Mouse (Mus musculus) hindbrain, embryonic 11.5 days (tissue): ENCODE data around the gene Gm10100. TPM values are rescaled to one million over a fixed set of nuclear protein-coding genes. Genes with fewer than 3 reads are reported as not detected.
"Not testable (repeated sequence)": the region's sequence is repeated elsewhere in the genome, so short reads cannot be mapped to it uniquely, and the experiment has no call there.

Source experiments
- ATAC-seq: fragments of 200-750 bp; cut with Nextera tagmentation; 2 replicates; pipeline ENCODE4 v1.8.0; 2017; ENCODE audit warnings: mild to moderate bottlenecking, moderate TSS enrichment, moderate library complexity; ENCODE audit not compliant: low FRiP score
- DNase-seq: peaks from one replicate; pipeline ENCODE4 v3.0.0-alpha.2; 2015; ENCODE audit warnings: low spot score
- H3K27ac ChIP-seq: fragments of 300-500 bp; sonication (generic); 2 replicates; pipeline ENCODE4 v1.5.1; 2014; ENCODE audit warnings: mild to moderate bottlenecking, low read depth, low read length
- H3K27me3 ChIP-seq: fragments of 300-500 bp; sonication (generic); 2 replicates; pipeline ENCODE4 v1.6.1; 2014; ENCODE audit warnings: mild to moderate bottlenecking, low read length, moderate library complexity, mixed read lengths; ENCODE audit not compliant: control insufficient read depth, insufficient read depth
- H3K36me3 ChIP-seq: fragments of 300-500 bp; sonication (generic); 2 replicates; pipeline ENCODE4 v1.6.1; 2014; ENCODE audit warnings: mild to moderate bottlenecking, low read length, moderate library complexity, mixed read lengths; ENCODE audit not compliant: control insufficient read depth, insufficient read depth
- H3K4me1 ChIP-seq: fragments of 300-500 bp; sonication (generic); replicated peaks from 2 replicates; pipeline ENCODE4 v1.6.1; 2014; ENCODE audit warnings: low read length, mixed read lengths; ENCODE audit not compliant: control insufficient read depth, insufficient read depth
- H3K4me2 ChIP-seq: fragments of 300-500 bp; sonication (generic); replicated peaks from 2 replicates; pipeline ENCODE4 v1.6.1; 2014; ENCODE audit warnings: mild to moderate bottlenecking, low read depth, low read length
- H3K4me3 ChIP-seq: fragments of 300-500 bp; sonication (generic); 2 replicates; pipeline ENCODE4 v1.5.1; 2014; ENCODE audit warnings: low read depth, low read length
- H3K9ac ChIP-seq: fragments of 300-500 bp; sonication (generic); 2 replicates; pipeline ENCODE4 v1.6.1; 2014; ENCODE audit warnings: low read depth, low read length
- H3K9me3 ChIP-seq: fragments of 300-500 bp; sonication (generic); 2 replicates; pipeline ENCODE4 v1.6.1; 2016; ENCODE audit warnings: low read length; ENCODE audit not compliant: control insufficient read depth
- WGBS: fragments of 180-500 bp; shearing (Covaris S2); extraction: QIAGEN DNeasy Blood & Tissue Kit; methylation state at CpG from one replicate; pipeline ENCODE4 v1.1.7; 2014; 5-methylcytosine and 5-hydroxymethylcytosine counted together
- polyA plus RNA-seq: library from polyadenylated mRNA; unstranded; fragments of >200 nt; fragmentation: Nextera tagmentation; extraction: Ambion mirVana; gene quantifications from 2 replicates; pipeline ENCODE4 v1.2.1, GENCODE M21; 2014

Gene Gm10100
- polyA plus RNA-seq, 1 experiment from 2014 or later: not detected

GRCm38 (mm10) chr10:77738929-77739328 lies 12.6 kb downstream of the Gm10100 start:
- WGBS: 88% methylated on average over 4 of the region's 4 CpGs

GRCm38 (mm10) chr10:77741924-77742688 lies 15.8 kb downstream of the Gm10100 start, which contains the start of gene Gm18596:
TSS of gene Gm18596 (minus strand) at chr10:77742638.
- ATAC-seq, H3K4me1 ChIP-seq: not testable (repeated sequence)
- WGBS: 51% methylated on average over 4 of the region's 5 CpGs

More at GRCm38 (mm10) chr10:77738929-77739328, 12.6 kb downstream of the Gm10100 start:
- no peaks in the 10 kb centered on the region for H3K36me3 ChIP-seq
- no peaks in the 10 kb centered on the region for H3K9me3 ChIP-seq
- H3K4me1 ChIP-seq: no peaks in the 10 kb centered on the region
- DNase-seq (no peak), ATAC-seq (no peak)
- no peak overlapping the region for H3K4me2 ChIP-seq
- H3K9ac ChIP-seq: no peak overlapping the region
- no peak overlapping the region for H3K27ac ChIP-seq
- no peak overlapping the region for H3K4me3 ChIP-seq
- no peaks in the 10 kb centered on the region for H3K27me3 ChIP-seq

GRCm38 (mm10) chr10:77750686-77751085 lies 24.4 kb downstream of the Gm10100 start:
- H3K9ac ChIP-seq, H3K9me3 ChIP-seq, H3K4me2 ChIP-seq, ATAC-seq, H3K36me3 ChIP-seq, H3K4me3 ChIP-seq, H3K27ac ChIP-seq, H3K27me3 ChIP-seq, H3K4me1 ChIP-seq, DNase-seq: not testable (repeated sequence)
- WGBS: 72% methylated on average over 1 of the region's 1 CpGs

More at GRCm38 (mm10) chr10:77741924-77742688, 15.8 kb downstream of the Gm10100 start, which contains the start of gene Gm18596:
- DNase-seq, H3K4me2 ChIP-seq, H3K27me3 ChIP-seq, H3K9me3 ChIP-seq, H3K36me3 ChIP-seq, H3K27ac ChIP-seq, H3K9ac ChIP-seq, H3K4me3 ChIP-seq: not testable (repeated sequence)

GRCm38 (mm10) chr10:77751254-77751653 lies 25.0 kb downstream of the Gm10100 start, which contains the start of gene Gm9736:
TSS of gene Gm9736 (minus strand) at chr10:77751354.
- H3K27ac ChIP-seq, H3K4me2 ChIP-seq, H3K9ac ChIP-seq, ATAC-seq, H3K36me3 ChIP-seq, H3K4me3 ChIP-seq, H3K9me3 ChIP-seq, DNase-seq, H3K4me1 ChIP-seq, H3K27me3 ChIP-seq: not testable (repeated sequence)
- 50% methylated on average over 1 of the region's 1 CpGs for WGBS

GRCm38 (mm10) chr10:77752312-77752711 lies 26.0 kb downstream of the Gm10100 start:
- ATAC-seq, H3K4me3 ChIP-seq, H3K27ac ChIP-seq, H3K9ac ChIP-seq, H3K4me2 ChIP-seq, H3K9me3 ChIP-seq, H3K36me3 ChIP-seq, H3K4me1 ChIP-seq, DNase-seq, H3K27me3 ChIP-seq: not testable (repeated sequence)
- 66% methylated on average over 3 of the region's 3 CpGs for WGBS

GRCm38 (mm10) chr10:77753448-77753847 lies 27.2 kb downstream of the Gm10100 start:
- H3K9ac ChIP-seq: no peak overlapping the region
- H3K27ac ChIP-seq: no peak overlapping the region
- H3K4me2 ChIP-seq: no peak overlapping the region
- no peak for DNase-seq
- no peaks in the 10 kb centered on the region for H3K27me3 ChIP-seq
- H3K4me1 ChIP-seq: no peaks in the 10 kb centered on the region
- no peak for ATAC-seq
- no peak overlapping the region for H3K4me3 ChIP-seq
- H3K36me3 ChIP-seq: no peaks in the 10 kb centered on the region
- H3K9me3 ChIP-seq: no peaks in the 10 kb centered on the region

- not testable (repeated sequence) for DNase-seq, H3K27ac ChIP-seq, H3K4me1 ChIP-seq, H3K4me2 ChIP-seq, H3K9me3 ChIP-seq, H3K36me3 ChIP-seq, ATAC-seq, H3K27me3 ChIP-seq, H3K9ac ChIP-seq, H3K4me3 ChIP-seq
- no CpG with 5 or more reads among the region's 1 CpGs for WGBS
These were observed 33.3 kb downstream of the Gm10100 start, which contains the start of gene Gm3233 for GRCm38 (mm10) chr10:77759582-77759981. TSS of gene Gm3233 (minus strand) at chr10:77759682.

- ATAC-seq: no peak
- no peaks in the 10 kb centered on the region for H3K9me3 ChIP-seq
- H3K4me1 ChIP-seq: no peaks in the 10 kb centered on the region
- H3K36me3 ChIP-seq: no peaks in the 10 kb centered on the region
- 95% methylated on average over 1 of the region's 1 CpGs for WGBS
- no peak overlapping the region for H3K4me3 ChIP-seq
- DNase-seq: no peak
- no peak overlapping the region for H3K4me2 ChIP-seq
- H3K27me3 ChIP-seq: no peaks in the 10 kb centered on the region
- no peak overlapping the region for H3K9ac ChIP-seq
- H3K27ac ChIP-seq: no peak overlapping the region
These were observed 43.4 kb downstream of the Gm10100 start for GRCm38 (mm10) chr10:77769727-77770126.

GRCm38 (mm10) chr10:77771225-77771624 lies 44.9 kb downstream of the Gm10100 start, which contains the start of gene Gm3238:
TSS of gene Gm3238 (minus strand) at chr10:77771325.
- no CpG with 5 or more reads among the region's 1 CpGs for WGBS
- not testable (repeated sequence) for H3K27me3 ChIP-seq, ATAC-seq, H3K4me1 ChIP-seq, H3K9ac ChIP-seq, DNase-seq, H3K9me3 ChIP-seq, H3K4me2 ChIP-seq, H3K36me3 ChIP-seq, H3K27ac ChIP-seq, H3K4me3 ChIP-seq
